Mouse (Mus musculus): ENCODE measurements at regions not wholly inside any gene's neighbourhood (a gene's known extent, or its start where the extent isn't known, plus 50 kb on each side); places are given as distances from the start of the nearest gene placed in this dataset.

DNA sequence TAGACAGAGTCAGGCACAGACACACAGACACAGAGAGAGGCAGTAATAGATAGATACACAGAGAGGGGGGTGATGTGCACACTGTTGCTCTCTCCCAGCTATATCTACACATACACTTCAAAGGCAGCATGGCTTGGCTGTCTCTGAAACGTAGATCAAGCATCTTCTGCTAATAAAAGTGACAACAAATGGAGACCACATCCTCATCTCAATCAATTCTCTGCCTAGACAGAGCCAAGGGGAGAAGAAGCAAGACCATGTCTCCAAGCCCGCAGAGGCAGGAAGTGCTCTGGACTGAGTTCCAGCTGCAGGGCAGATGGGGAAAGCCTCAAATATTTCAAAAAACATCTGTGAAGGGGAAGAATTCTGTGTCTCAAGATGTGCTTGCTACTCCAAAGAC is 312.3 kb upstream of the Cblb start:
- TF ChIP-seq POLR2A (IDR thresholded peaks at IDR 0.05; ENCODE audit: low read depth, low read length) = no peak
- no peak for TF ChIP-seq CTCF (IDR thresholded peaks at IDR 0.05; ENCODE audit: borderline replicate concordance, insufficient read depth, low read length)

Measured in embryonic fibroblast, embryonic 13.5 days (primary cell).